Mouse (Mus musculus) neural tube, embryonic 10.5 days (tissue): ENCODE results near the gene Tubg2.

ENCODE experiments used
- DNase-seq: peaks from one replicate; pipeline ENCODE4 v3.0.0-alpha.2; 2017; ENCODE audit warnings: low spot score; ENCODE audit errors: extremely low spot score

Tubg2 gene

DNA sequence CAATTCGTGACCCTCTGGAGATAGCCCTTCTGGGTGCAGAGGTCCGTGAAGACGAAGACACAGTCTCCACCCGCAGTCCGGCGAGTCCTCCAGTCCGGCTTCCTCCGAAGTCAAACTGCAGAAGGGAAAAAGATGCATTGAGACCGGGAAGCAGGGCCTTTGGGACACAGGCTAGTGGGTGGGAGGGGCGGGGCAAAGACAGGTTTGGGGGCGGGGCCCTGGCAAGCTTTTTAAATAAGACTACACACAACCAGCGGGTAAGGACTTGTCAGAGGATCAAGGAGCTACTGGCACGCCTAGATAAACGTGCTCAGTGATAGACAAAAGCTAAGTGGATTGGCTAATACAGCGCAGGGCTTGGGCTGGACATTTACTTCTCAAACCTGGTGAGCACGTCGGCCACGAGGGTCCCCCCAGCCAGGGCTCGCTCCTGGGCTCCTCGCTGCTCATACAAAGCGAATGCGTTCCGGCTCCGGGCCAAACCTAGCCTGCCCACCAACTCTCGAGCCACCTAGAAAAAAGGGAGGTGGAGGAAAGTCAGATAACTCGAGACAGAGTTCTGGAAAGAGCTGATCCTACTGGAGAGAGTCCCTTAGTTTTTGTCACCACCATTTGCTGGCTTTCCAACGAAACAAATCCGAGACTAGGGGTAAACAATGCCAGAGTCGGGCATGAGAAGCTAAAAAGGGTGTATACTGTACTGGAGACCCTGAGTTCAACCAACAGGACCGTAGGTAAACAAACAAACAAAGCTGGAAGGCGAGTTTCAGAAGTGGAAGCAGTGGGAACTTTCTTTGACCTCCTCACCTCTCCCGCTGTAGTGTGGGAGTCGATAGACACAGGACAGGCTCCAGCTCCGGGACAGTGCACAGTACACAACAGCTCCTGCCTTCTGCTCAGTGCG lies 9.2 kb downstream of the Tubg2 start:
- peak; percentile 52 for DNase-seq

DNA sequence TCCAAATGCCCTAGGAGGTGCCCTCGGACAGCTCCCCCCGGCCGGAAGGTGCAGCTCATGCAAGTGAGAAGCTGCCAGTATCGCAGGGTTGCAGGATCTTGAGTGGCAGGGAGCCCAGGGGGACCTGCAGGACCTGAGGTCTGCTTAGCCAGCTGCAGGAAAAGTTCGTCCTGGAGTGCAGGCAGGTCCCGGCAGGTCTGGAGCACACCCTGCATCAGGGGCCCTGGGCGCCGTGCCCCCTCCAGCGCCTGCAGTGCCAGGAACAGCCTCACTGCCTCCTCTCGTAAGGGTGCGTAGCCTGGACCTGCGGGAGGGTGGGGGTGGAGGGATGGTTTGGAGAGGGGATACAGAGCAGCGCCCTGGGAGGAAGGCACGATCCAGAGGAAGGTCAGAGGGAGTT lies 10.7 kb downstream of the Tubg2 start:
- no peak for DNase-seq

DNA sequence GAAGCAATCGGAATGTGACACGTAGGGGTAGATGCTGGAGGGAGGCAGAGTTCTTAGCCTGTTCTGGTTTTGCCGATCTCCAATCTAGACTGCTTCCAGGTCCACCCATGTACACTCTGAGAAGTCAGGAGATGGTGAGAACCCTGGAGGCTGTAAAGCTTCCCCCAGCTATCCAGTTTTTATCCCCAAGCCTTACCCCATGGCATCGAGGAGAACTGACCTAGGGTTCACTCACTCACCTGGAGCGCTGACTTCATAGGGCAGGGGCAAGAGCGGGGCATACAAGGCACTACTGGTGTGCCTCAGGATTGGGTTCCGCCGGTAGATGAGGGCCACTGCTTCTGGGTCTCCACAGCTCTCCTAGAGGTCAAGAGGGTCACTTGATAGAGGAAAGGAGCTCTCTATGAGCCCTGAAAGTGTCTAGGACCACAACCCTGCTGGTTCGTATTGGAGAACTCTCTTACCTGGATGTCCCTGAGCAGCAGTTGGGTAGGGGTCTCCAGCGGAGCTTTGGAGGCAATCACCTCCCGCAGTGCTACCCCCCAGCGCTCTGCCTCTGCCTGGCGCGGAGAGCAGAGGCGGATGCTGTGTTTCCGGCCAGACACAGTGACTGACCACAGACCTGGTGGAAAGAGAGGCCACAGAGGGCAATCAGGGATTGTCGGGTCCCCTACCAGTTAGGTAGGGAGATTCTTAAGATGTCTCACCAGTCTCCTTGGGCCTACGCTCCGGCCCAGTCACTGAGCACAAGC lies 11.7 kb downstream of the Tubg2 start:
- no peak for DNase-seq

DNA sequence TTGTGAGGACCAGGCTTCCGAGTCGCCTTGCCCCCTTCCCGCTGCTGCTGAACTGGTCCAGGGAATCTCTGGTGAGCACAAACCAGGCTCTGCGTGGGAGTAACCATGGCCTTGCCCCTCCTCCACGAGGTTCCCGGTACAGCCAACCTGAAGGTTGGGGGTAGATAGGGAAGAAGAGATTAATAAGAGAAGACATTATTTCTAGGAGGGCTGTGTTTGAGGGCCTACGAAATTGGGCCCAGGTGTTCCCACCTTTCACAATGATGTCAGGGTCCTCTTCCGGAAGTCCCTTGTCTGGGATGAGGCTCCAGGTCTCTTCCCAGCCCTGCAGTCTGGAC lies 12.2 kb downstream of the Tubg2 start:
- DNase-seq = no peak

DNA sequence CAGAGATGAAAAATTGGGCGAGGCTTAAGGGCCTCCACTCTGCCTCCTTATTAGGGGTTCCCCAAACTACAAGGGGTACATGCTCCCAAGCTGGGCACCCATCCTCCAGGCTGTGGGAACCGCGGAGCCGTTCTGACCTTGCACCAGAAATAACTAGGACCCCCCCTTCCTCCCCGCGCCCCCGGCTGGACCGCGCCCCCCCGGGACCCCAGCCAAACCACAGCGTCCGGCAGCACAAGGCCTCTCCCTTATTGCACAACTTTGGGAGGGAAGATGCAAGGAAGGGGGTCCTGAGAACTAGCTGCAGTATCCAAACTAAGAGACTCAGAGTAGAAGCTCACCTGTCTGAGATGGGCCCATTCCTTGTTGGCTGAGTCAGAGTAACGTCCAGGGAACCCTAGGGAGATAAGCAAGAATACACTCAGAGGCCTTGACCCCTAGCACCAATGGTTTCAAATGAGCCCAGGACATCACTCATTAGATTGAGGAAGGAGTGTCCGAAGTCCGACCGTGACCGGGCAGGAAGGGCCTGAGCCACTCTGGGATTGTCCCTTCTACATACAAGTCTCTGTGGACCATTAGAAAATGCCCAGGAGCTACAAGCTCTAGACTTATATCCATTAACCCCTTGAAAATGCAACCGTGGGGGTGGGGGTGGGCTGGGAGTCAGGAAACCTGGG lies 12.7 kb downstream of the Tubg2 start:
- no peak for DNase-seq

DNA sequence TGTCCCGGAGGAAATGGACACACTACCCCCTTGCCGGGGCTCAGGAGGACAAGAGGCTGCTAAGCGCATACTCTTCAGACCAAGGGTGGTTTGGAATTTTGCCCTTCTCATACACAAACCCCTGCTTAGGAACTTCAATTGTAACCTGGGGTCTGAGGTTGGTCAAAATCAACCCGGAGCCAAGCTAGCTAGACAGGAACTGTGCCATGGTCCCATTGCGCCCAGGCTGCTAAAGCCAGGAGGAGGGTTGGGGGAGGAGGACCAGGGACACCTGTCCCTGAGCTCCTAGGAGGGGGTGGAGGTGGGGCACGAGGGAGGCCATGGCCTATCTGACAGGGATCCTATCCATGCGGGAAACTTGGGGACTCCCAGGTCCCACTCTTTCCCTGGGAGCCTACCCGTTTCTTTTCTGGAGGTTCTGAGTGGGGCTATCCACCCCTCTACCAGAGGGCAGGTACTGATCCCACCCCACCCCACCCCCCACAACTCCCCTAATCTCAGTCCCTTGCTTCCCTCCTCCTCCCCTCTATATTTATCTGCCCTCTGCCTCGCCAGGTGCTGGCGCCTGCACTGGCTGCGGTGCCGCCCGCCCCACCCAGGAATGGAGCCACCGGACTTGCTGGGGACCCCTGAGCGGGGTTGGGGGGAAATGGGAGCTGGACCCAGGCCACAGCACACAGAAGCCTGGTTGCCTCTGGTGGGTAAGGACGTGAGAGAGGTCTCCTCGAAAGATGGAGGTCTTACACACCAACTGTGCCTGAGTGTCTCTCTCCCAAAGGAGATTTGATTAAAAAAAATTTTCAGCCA lies 13.8 kb downstream of the Tubg2 start:
- DNase-seq = no peak

DNA sequence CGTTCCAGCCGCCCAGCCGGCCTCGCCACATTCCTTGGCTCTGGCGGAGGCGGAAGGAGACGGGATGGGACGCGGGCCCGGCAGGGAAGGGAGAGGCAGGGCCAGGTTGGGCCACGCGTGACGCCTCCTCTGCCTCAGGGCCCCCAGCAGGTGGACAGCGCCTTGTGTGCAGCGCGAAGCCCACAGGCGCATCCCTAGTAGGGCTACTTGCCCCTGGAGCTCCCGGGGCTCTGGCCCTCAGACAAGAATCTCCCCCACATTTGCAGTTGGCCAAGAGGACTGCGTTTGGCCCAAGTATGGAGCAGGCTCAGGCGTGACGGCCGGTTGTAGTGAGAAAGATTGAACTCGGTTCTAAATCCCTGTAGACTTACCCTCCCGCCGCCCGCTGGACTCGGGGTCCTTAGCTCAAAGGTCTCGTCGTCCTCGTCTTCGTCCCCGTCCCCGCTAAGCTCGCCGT lies 14.7 kb downstream of the Tubg2 start, which contains the start of gene Cntnap1:
Gene Cntnap1 (plus strand): TSS at position 170 of the 457 bp plus-strand sequence.
- no peak for DNase-seq

DNA sequence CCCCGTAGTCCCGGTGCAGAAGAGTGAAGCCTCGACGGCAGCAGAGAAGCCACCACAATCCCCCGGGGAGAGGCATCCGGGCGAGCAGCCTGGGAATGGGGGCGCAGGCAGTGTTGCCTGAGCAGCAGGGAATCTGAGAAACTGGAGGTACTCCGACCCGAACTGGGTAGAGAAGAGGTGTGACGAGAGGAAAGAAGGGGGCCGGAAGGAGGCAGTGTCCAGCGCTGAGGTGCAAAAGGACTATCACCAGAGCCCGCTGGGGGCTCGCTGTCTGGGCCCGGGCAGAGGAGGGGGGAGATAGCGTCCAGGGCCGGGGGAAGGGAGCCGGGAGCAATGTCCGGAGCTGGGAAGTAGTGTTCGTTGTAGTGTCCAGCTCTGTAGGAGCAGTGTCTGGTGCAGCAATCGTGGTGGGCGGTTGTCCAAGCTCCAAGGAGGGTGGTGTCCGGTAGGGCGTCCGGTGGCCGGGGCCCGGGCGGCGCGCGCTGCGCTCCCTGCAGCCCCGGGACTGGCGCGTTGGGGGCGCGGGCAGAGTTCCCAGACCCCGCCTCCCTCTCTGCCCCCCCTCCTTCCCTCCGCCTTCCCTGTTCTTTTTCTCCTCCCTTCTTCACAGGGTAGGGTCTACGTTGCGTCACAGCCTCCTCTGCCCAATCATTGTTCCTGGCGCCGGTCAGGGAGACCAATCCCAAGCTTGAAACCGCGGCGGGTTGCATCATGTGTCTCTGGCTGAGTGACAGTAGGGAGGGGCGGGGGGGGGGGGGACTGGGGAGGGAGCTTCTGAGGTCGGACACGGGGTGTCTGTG lies 15.3 kb downstream of the Tubg2 start, which contains the start of gene Plekhh3:
Gene Plekhh3 (minus strand): TSS at position 541 of the 800 bp plus-strand sequence.
- DNase-seq = peak; percentile 93

DNA sequence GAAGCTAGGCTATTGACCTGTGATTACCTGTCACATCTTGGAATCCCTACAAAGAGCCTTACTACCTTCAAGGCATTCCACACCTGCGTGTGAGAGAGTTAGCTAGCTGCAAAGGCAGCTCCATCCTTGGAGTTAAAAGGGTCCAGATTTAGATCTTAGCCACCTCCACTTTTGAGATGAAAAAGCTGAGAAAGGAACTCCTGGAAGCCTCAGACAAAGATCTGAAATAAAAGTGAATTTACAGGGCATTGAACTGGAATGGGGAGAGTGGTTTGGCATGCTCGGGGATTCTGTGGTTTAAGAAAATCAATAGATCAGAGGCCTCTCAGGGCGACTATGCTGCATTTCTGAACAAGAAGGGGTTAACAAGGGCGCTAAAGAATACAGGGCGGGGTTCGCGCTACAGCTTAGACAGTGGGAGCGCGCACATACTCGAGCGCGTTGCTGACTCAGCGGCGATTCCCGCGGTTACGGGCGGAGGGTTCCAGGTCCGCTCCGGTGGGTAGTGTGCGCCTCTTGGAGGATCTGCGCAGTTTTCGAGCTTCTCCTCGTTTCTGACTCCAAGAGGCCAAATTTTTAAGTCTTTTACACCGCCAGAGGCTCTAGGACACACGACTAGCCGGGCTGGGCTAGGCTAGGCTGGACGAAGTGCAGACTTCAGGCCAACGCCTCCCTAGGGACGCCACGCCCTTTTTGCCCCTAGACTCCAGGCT lies 16.2 kb downstream of the Tubg2 start:
- peak; percentile 76 for DNase-seq

DNA sequence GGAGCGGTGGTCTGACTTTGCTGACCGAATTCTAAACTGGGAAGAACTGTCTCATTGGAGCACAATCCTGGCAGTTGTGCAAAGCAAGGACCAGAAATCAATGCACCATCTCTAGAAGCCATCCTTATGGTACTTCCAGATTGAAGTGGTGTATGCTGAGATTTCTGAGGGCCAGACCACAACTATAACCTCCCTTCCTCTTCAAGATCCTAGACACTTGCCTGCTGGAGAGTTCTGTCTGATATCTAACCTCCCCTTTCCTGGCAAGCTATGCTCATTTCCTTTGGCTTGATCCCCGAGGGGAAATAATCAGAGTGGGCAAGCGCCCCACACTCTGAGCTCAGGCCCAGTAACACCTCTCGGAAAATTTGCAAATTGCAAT lies 16.7 kb downstream of the Tubg2 start:
- DNase-seq = no peak

DNA sequence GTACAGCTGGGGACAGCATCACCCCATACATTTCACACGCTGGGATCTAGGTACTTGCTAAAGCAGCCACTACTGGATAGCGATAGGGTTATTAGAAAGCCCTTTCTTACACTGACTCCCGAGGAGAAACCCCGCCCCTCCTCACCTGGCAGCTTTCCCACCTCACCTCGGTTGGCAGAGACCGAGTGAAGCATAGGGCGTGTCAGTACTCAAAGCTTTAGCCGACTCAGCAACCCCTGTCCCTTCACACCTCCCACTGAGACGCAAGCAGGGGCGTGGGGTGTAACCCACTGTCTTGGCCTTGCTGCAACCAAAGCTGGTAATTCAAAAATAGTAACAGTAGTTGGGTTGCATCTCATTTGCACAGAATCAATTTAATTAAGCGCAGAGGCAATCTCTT lies 17.4 kb downstream of the Tubg2 start:
- no peak for DNase-seq

DNA sequence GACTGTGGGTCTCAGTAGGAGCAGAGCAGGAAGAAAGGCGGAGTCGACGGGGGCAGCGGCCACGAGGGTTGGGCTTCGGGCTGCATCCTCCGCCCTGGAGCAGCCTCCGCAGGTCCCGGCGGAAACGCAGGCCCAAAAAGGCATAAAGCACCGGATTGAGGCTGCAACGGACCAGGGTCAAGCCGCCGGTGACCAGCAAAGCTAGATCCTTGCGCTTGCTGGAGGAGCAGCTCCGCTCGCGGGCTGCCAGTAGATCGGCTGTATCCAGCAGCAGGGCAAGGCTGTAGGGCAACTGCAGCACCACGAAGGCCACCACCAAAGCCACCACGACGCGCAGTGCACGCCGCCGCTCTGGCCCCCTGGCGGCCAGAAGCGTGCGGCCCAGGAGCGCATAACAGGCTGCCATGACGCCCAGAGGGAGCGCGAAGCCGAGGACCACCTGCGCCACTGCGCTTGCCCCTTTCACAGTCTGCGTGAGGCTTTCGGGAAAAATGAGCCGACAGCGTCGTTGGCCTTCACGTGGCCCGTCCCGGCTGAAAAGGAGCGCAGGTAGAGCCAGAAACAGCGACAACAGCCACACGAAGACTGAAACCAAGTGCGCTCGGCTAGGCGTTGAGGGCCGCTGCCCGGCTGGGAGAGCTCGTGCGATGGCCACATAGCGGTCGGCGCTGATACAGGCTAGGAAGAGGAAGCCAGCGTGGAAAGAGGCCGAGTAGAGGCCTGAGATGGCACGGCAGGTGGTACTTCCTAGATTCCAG lies 18.1 kb downstream of the Tubg2 start:
- peak; percentile 88 for DNase-seq

DNA sequence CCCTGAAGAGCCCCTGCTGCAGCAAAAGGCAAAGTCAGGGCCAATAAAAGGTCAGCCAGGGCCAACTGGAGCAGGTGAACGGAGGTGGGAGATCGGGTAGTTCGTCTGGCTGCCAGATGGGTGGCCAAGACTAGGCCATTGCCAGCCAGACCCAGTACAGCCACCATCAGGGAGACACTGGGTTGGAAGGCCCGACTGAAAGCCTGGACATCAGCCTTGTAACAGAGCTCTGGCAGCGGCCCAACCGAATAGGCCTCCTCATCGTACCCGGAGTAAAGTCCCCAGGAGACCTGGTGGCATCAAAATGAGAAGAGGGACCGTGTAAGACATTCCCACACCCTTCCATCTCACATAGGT lies 18.7 kb downstream of the Tubg2 start:
- no peak for DNase-seq

DNA sequence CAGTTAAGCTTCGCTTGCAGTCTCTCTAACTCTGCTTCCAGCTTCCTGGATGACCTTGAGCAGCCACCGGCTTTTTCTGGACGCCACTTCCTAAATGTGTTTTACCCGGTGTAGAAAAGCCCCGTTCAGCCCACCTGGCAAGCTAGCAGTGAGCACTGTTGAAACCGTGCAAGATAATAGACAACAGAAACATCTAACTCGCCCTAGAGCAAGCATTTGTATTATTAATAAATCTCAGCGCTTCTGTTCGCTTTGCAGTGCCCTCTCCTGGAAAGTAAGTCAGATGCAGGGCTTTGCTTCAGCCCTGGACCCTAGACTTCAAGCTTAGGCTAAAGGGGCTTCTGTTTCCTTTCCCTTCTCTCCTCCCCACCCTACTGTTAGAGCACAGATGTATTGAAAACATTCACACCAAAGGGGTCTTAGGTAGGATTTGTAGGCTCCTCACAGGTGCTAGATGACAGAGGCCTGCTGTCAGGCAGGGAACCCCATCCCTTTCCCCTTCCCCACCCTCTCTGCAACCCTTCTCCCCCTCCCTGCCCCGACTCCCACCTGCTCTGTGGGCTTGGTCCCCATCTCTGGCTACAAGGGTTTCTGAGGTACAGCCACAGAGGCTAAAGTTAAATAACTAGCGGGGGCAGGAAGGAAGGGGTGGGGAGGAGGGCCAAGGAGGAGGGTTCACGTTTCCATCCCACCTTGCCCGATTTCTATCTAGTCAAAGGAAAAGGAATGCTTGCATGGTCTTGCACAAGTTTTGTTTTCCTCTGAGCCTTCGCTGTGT lies 19.3 kb downstream of the Tubg2 start, which contains the start of gene Ccr10:
Gene Ccr10 (minus strand): TSS at position 593 of the 778 bp plus-strand sequence.
- no peak for DNase-seq

DNA sequence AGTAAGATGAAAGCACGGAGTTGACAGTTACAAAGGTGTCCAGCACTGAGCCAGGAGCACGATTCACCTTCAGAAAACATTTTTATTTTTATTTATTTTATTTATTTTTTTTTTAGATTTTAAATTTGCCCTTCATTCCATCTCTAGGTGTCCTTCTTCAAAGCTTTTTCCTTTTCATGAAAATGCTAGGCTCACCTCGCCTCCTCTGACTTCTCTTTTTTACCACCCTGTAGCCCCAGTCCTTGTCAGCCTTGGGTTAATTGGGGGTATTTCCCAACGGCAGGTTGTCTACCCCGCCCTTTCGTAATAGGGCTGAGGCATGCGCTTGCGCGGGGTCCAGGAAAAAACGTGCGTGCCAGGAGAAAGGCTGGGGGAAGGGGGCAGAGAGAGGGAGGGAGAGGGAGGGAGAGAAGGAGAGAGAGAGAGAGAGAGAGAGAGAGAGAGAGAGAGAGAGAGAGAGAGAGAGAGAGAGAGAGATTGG lies 20.0 kb downstream of the Tubg2 start:
- DNase-seq = no peak

DNA sequence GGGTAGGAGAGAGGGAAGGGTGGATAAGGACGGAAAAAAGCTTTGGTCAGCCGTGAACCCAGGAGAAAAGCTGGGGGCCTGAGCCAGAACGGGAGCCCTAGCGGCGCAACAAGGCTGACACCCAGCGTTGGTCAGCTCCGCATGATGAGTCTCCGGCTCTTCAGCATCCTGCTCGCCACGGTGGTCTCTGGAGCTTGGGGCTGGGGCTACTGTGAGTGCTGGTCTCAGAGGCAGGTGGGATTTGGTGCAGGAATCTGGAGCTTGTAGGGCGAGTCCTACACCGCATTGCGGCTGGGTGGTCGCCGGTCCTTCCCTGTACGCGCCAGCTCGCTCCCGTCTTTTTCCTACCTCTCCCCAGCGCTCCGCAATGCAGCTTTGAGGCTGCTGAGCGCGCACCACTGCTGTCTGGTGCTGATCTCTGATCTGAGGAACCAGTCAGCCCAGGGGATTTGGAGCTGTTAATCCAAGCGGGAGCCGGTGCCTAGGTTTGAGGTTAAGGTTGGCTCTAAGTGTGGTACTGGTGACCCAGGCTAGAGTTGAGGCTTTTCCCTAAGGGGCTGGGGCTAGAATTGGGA lies 20.5 kb downstream of the Tubg2 start:
- peak; percentile 58 for DNase-seq

DNA sequence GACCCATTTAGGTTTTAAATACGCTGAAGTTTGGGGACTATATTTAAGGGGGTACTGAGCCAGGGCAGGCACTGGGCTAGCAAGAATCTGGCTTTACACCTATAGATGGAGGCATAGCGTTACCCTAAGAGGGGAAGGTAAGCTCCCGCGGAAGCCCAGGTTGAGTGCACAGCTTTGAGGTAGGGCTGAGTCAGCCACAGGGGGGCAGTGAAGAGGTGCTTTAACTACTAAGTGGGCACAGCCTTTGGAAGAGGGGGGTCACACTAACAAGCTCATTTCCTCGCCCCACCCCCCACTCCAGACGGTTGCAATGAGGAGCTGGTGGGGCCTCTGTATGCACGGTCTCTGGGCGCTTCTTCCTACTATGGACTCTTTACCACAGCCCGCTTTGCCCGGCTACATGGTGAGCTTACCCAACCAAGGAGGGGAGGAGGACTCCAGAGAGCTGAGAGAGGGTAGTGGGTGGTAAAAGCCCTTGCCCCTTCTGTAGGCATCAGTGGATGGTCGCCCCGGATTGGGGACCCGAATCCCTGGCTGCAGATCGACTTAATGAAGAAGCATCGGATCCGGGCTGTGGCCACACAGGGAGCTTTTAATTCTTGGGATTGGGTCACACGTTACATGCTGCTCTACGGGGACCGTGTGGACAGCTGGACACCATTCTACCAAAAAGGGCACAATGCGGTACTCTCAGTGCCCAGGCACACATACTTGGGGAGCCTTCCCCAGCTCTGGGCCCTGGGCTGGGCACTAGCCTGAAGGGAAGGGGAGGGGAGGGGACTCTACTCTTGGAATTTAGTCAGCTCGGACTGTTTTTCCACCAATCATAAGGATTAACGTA lies 21.4 kb downstream of the Tubg2 start:
- DNase-seq = peak; percentile 48
